Mouse (Mus musculus): ENCODE data around the gene AA986860. TPM values are rescaled to one million over a fixed set of nuclear protein-coding genes. Genes with fewer than 3 reads are reported as not detected.

Gene AA986860
- total RNA-seq, 2 experiments from 2014 or later: 1.4 to 1.6 TPM

- Histone ChIP-seq H3K27ac (no peak overlapping the region), H3K4me3 (no peak overlapping the region)
- DNase-seq (ENCODE audit: low spot score in 2 of 2): no peak
- no peak for TF ChIP-seq CTCF (conservative IDR thresholded peaks at IDR 0.05)
These were observed 35.3 kb downstream of the AA986860 start for GRCm38 (mm10) chr1:130767066-130767465.

- DNase-seq (ENCODE audit: low spot score in 2 of 2): no peak
- no peak for TF ChIP-seq CTCF (conservative IDR thresholded peaks at IDR 0.05)
- Histone ChIP-seq H3K27ac (no peak overlapping the region), H3K4me3 (no peak overlapping the region)
These were observed 38.1 kb downstream of the AA986860 start for GRCm38 (mm10) chr1:130769925-130770324.

GRCm38 (mm10) chr1:130770487-130770886 is 38.7 kb downstream of the AA986860 start:
- TF ChIP-seq CTCF (conservative IDR thresholded peaks at IDR 0.05): no peak

GRCm38 (mm10) chr1:130770981-130771494 is 39.3 kb downstream of the AA986860 start:
- no peak for TF ChIP-seq CTCF (conservative IDR thresholded peaks at IDR 0.05)
- no peak for DNase-seq (ENCODE audit: low spot score in 2 of 2)
- Histone ChIP-seq H3K4me3 (no peak overlapping the region), H3K27ac (no peak overlapping the region)

More at GRCm38 (mm10) chr1:130770487-130770886, 38.7 kb downstream of the AA986860 start:
- Histone ChIP-seq H3K27ac (no peak overlapping the region), H3K4me3 (no peak overlapping the region)
- DNase-seq (ENCODE audit: low spot score in 2 of 2): no peak

GRCm38 (mm10) chr1:130775234-130775633 is 43.5 kb downstream of the AA986860 start:
- DNase-seq (ENCODE audit: low spot score in 2 of 2): no peak
- TF ChIP-seq CTCF (conservative IDR thresholded peaks at IDR 0.05): no peak
- Histone ChIP-seq H3K27ac (no peak overlapping the region), H3K4me3 (no peak overlapping the region)

GRCm38 (mm10) chr1:130775691-130776331 is 44.0 kb downstream of the AA986860 start:
- TF ChIP-seq CTCF (conservative IDR thresholded peaks at IDR 0.05): no peak

GRCm38 (mm10) chr1:130776645-130777044 is 44.9 kb downstream of the AA986860 start:
- no peak overlapping the region for H3K4me3 ChIP-seq
- DNase-seq (ENCODE audit: low spot score in 2 of 2): no peak
- TF ChIP-seq CTCF (conservative IDR thresholded peaks at IDR 0.05): peak; percentile 64
- H3K27ac ChIP-seq: no peak overlapping the region

More at GRCm38 (mm10) chr1:130775691-130776331, 44.0 kb downstream of the AA986860 start:
- Histone ChIP-seq H3K27ac (no peak overlapping the region), H3K4me3 (no peak overlapping the region)
- no peak for DNase-seq (ENCODE audit: low spot score in 2 of 2)

GRCm38 (mm10) chr1:130779867-130780266 is 48.1 kb downstream of the AA986860 start:
- no peak for DNase-seq (ENCODE audit: low spot score in 2 of 2)
- no peak overlapping the region for H3K27ac ChIP-seq
- no peak overlapping the region for H3K4me3 ChIP-seq
- TF ChIP-seq CTCF (conservative IDR thresholded peaks at IDR 0.05): no peak

- TF ChIP-seq CTCF (conservative IDR thresholded peaks at IDR 0.05): peak; percentile 82
- peak; percentile 22 to 27 for DNase-seq (ENCODE audit: low spot score in 2 of 2)
- H3K27ac ChIP-seq: no peak overlapping the region
- H3K4me3 ChIP-seq: no peak overlapping the region
These were observed 52.3 kb downstream of the AA986860 start for GRCm38 (mm10) chr1:130784054-130784453.

GRCm38 (mm10) chr1:130787001-130787400 is 55.2 kb downstream of the AA986860 start:
- Histone ChIP-seq H3K4me3 (no peak overlapping the region), H3K27ac (no peak overlapping the region)
- peak; percentile 56 for TF ChIP-seq CTCF (conservative IDR thresholded peaks at IDR 0.05)
- DNase-seq (ENCODE audit: low spot score in 2 of 2): no peak

- no peak for DNase-seq (ENCODE audit: low spot score in 2 of 2)
- no peak for TF ChIP-seq CTCF (conservative IDR thresholded peaks at IDR 0.05)
- no peak overlapping the region for H3K27ac ChIP-seq
- no peak overlapping the region for H3K4me3 ChIP-seq
These were observed 58.0 kb downstream of the AA986860 start for GRCm38 (mm10) chr1:130789512-130790451.

Other genes starting within 250 kb of the AA986860 start
- gene Zp3r, start 102.4 kb upstream of the AA986860 start, total RNA-seq (2021): not detected
- gene C4bp, start 70.3 kb upstream of the AA986860 start, total RNA-seq (2021): under 1 TPM; 0.38 to 0.66 TPM
- not detected for gene Gm29427, start 16.2 kb upstream of the AA986860 start, total RNA-seq (2021)
- gene Yod1, start 14.6 kb upstream of the AA986860 start, total RNA-seq (2021): 10 to 100 TPM; 17.9 to 18.0 TPM
- 10 to 100 TPM; 45.6 to 51.7 TPM for gene Pfkfb2, start 2.7 kb upstream of the AA986860 start, total RNA-seq (2021)
- not detected for gene Fcamr, start 68.9 kb downstream of the AA986860 start, total RNA-seq (2021)
- not detected for gene Pigr, start 94.7 kb downstream of the AA986860 start, total RNA-seq (2021)
- gene Fcmr, start 133.7 kb downstream of the AA986860 start, total RNA-seq (2021): under 1 TPM in 1 of 2 experiments, not detected in 1; 0.59 TPM
- not detected for gene Il24, start 155.5 kb downstream of the AA986860 start, total RNA-seq (2021)
- gene Il20, start 179.5 kb downstream of the AA986860 start, total RNA-seq (2021): not detected
- not detected for gene Il19, start 208.1 kb downstream of the AA986860 start, total RNA-seq (2021)

Data from layer of hippocampus, adult 2 months (tissue).